Mouse (Mus musculus) CH12F3 (cell line): ENCODE results near the gene Gm49384.

Experiments used
- in situ Hi-C: fragments of 300-500 bp; cut with MboI; formaldehyde crosslinking; loops from 2 replicates; pipeline ENCODE4 v1.14.3; 2020; ENCODE audit warnings: low sequenced_read_pairs

Gm49384 gene

GRCm38 (mm10) chr12:69204052-69204833 is at the start of gene Gm49384:
Gm49384 (minus strand) TSS chr12:69204267.
- in situ Hi-C loops, result loop anchor here (25.0 kb wide), 1 partner anchor 483 kb away; the partner anchor contains the start of gene Sos2

- in situ Hi-C loops, result no loop called here
Observed at GRCm38 (mm10) chr12:69253806-69254205, 49.7 kb upstream of the Gm49384 start.

GRCm38 (mm10) chr12:69250756-69251155 is 46.7 kb upstream of the Gm49384 start:
- in situ Hi-C loops, result no loop called here

DNA sequence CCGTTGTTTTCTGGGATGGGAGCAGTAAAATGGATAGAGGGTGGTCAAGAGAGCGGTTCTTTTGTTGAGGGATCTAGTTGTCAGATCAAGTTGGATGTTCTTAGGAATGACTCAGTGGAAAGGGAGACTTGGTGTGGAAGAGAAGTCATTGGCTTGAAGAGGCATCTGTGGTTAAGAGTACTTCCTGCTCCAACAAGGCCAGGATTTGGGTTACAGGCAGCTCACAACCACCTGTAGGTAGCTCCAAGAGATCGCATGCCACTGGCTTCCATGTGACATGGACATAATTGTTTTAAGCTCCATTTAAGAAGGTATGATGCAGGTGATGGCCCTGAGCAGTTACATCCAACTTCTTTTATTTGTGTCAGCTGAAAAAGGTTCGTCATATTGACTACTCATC is 45.7 kb upstream of the Gm49384 start:
- in situ Hi-C loops, result no loop called here

DNA sequence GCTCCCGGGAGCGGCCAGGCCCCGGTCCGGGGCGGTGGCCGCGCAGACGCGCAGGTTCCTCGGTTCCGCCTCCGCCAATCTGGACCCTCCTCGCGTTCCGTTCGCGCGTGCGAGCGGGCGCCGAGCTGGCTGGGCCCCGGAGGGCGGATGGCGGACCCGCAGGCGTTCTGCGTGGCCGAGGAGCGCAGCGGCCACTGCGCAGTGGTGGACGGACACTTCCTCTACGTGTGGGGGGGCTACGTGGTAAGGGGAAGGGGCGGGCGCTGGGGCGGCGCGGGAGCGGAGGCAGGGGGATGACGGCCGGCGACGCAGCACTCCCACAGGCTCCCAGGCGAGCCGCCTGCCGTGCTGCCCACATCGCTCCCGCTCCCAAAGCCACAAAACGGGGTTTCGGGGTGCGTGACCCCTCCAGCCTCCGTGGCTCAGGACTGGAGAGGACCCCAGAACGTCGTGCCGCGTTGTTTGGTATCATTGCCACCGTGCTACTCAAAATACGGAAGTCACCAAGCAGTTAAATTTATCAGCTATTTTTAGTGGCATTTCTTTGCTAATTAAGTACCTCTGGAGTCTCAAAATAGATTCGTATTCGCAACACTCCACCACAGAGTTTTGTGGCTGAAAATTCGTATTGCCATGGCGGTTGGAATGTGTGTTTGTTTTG is 37.8 kb upstream of the Gm49384 start:
- in situ Hi-C loops, result no loop called here

- in situ Hi-C loops, result no loop called here
Observed at GRCm38 (mm10) chr12:69241405-69241770, 37.3 kb upstream of the Gm49384 start.

DNA sequence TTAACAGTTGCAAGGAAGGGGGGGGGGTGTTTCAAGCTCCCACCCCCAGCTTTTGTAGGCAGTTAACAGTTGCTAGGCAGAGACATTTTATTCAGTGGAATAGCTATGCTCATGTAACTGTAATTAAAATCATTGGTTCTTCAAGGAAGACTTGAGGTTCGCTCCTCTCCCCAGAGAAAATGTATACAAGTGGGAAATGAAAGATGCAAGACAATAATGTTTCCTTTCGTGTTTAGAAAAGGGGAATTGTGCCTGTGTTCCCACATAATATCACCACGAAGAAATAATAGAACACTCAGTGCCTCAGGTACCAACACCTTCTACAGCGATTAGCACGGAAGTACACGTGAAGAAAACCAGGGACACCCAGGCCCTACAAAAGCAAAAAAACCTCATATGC is 36.8 kb upstream of the Gm49384 start, which contains the start of gene Klhdc1:
Gene Klhdc1, plus strand, starts transcription at position 301 of the 400 bp plus-strand sequence.
- in situ Hi-C loops, result no loop called here

DNA sequence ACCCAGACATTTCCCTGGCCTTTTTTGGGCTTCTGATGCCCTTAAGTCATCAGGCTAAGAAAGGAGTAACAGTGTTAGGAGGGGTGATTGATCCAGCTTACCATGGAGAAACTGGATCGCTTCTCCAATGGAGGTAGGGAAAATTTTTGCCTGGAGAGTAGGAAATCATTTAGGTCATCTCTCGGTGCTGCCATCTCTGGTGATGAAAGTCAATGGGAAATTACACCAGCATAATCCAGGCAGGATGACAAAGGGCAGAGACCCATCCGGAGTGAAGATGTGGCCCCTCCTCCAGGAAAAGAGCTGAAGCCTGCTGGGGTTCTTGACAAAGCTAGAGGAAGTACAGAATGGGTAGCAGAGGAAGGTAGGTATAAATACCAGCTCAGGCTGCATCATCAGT is 34.2 kb upstream of the Gm49384 start:
- in situ Hi-C loops, result no loop called here

- in situ Hi-C loops, result no loop called here
Observed at GRCm38 (mm10) chr12:69235782-69236181, 31.7 kb upstream of the Gm49384 start.

GRCm38 (mm10) chr12:69229251-69229650 is 25.2 kb upstream of the Gm49384 start:
- in situ Hi-C loops, result no loop called here

DNA sequence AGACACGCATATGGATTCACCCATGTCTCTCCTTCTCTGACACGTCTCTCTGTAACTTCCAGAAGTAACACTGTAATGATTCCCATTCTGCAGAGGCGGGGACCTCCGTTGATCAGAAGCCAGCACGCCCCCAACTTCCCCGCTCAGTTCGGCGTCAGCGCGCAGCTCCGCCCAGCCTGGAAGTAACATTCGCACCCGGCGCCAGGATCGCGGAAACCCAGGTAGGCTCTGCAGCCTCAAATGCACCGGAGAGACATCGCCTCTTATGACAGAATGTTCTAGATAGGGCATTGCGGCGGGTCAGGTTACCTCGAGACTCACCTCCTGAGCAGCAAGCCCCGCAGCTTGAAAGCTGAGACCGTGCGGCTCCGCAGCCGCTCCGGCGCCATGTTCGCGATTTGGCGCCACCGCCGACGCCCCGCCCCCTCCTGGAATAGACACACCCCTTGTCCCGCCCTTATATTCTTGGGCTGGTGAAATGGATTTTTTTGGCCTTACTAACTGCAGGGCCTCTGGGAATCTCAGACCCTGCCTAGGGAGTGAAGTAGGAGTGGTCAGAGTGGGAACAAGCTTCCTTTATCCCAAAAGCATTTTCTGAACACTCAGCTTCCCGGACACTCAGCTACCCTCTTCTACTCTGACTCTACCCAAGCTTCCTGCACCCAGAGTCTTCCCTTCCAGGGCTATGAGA is 23.9 kb upstream of the Gm49384 start, which contains the start of gene Pole2:
Gene Pole2, minus strand, starts transcription at position 420 of the 691 bp plus-strand sequence.
- in situ Hi-C loops, result no loop called here

DNA sequence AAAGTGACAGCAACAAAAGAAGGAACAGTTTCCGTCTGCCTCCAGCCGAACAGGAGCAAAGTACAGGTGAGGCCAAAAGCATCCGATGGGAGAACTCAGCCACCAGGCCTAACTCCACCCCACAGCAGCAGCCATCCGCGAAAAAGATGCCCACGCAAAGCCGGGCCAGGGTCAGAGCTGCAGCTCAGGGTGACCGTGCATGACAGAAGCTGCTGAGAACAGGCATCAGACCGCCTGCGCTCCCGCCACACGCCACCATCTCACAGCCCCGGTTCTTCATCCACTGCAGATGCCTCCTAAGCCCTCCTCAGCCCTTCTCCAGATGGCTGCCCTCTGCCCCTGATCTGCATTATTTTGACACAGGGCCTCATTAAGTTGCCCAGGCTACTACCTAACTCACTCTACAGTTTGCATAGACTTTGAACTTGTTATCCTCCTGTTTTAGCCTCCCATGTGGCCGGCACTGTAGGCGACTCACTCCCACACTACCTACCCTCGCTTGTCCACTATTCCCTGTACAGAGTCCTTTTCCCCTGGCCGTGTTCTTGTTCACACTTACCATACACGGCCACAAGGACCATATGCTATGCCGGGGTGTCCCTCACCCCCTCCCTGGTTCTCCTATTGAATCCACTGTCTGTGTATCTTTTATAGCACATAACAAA is 16.7 kb upstream of the Gm49384 start:
- in situ Hi-C loops, result loop anchor here (25.0 kb wide), 1 partner anchor 467 kb away; the partner anchor contains the start of gene Sos2

- in situ Hi-C loops, result loop anchor here (25.0 kb wide), 1 partner anchor 471 kb away; the partner anchor contains the start of gene Sos2
Observed at GRCm38 (mm10) chr12:69216587-69216986, 12.5 kb upstream of the Gm49384 start.

DNA sequence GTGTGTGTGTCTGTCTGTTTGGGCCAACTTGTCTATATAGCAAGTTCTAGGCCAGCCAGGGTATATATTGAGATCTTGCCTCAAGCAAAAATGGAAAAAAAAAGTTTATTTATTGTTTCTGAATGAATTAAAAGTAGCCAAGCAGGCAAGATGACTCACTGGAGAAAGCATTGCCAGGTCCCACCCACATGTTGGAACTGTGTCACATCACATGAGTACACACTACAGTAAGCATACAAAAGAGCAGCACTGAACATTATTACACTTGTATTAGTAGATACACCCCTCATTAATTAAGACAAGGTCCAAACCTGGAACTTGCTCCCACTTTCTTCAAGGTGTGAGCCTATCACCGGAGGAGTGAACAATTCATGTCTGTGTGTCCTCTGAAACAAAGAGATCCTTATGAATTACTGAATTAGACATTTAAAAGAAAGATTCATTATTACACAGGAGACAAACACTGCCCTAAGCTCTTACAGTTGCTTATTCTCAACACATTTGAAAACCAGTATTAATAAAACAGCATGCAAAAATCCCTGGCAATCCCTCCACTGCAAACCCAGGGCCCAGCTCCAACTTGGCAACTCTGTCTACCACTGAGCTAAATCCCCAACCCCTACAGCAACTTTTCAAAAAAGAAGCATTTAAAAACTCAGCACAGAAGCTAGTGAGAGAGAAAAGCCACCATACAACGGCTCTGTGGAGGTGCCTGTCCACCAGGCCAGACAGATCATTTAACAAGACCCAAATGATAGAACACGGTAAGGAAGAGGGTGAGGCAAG is 11.1 kb upstream of the Gm49384 start:
- in situ Hi-C loops, result loop anchor here (25.0 kb wide), 1 partner anchor 472 kb away; the partner anchor contains the start of gene Sos2

DNA sequence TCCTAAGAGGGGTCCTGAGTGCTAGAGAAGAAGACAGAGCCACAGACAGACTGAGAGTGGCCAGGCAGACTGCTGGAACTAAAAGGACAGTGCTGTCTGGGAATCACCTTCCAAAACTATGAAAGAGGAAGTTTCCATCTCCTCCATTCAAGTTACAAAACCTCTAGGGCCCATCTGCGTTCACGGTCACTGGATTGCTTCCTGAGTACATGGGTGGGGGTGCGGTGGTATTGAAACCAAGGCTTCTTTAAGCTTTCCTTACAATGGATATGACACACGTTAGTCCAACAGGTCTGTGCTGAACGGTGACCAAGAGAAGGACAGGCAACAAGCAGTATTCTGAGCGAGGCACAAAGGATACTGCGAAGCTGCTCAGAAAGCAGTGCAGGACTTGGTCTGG is 10.3 kb upstream of the Gm49384 start:
- in situ Hi-C loops, result loop anchor here (25.0 kb wide), 1 partner anchor 473 kb away; the partner anchor contains the start of gene Sos2

- in situ Hi-C loops, result loop anchor here (25.0 kb wide), 1 partner anchor 474 kb away; the partner anchor contains the start of gene Sos2
Observed at GRCm38 (mm10) chr12:69213186-69213777, 9.2 kb upstream of the Gm49384 start.

GRCm38 (mm10) chr12:69211057-69211456 is 7.0 kb upstream of the Gm49384 start:
- in situ Hi-C loops, result loop anchor here (25.0 kb wide), 1 partner anchor 476 kb away; the partner anchor contains the start of gene Sos2

DNA sequence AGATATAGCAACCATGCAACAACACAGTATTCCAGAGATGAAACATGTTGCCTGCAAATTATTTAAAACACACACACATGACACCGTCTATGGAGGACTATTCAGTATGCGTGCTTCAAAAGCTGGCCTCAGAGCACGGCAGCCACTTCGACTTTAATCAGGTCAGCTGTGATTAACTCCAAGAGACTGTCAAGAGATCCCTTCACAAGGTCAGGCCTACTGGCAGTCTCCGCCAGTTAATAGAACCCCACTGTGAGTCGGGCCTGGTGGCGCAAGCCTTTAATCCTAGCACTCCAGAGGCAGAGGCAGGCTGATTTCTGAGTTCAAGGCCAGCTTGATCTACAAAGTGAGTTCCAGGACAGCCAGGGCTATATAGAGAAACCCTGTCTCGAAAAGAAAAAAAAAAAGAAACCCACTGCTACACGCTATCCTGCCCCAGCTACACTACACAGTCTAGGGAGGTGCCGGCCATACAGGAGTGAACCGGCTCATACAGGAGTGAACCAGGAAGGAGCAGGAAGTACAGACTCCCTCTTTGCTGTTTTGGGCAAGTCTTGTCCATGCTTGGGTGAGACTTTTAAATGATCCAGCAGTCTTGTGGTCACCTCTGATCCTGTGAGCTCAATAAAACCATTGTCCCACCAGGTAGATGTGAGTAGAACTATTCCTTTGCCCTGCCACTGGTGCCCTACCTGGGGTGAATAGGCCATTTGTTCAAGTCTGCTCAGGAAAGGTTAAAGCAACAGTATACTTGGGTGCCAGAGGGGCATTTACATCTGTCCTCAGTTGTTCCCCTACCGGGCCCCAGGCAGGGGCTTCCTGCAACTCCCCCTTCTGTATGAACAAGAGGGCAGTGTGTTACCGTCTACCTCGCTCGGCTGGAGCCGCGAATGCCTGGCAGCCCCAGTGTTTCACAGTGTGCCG is 6.3 kb upstream of the Gm49384 start:
- in situ Hi-C loops, result loop anchor here (25.0 kb wide), 1 partner anchor 477 kb away; the partner anchor contains the start of gene Sos2
